Mouse (Mus musculus) c-Kit-positive CD71-negative TER-119-negative erythroid progenitor cells, embryonic 14.5 days (primary cell): ENCODE results near the gene Arhgef3.
A peak's percentile ranks its signal among the peaks of the same experiment; 100 is the strongest.

Source experiments
- DNase-seq: peaks from one replicate; pipeline ENCODE4 v3.0.0-alpha.2; 2013; ENCODE audit warnings: low read depth

The Arhgef3 gene

DNA sequence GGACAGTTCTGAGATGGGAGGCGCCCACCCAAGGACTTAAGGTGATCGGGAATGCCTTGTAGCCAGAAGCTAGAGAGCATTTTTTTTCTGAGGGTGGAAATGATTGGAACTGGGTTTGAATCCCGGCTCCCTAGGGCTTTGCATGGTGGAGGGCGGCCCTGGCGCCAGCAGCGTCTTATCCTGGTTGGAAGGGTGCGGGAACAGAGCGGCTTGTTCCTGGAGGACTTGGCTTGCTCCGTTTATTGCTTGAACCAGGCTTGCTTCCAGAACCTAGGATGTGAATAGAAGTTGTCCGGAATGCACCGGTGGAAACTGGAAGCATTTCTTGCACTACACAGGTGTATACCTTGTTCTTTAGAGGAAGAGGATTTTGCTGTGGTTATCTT is 569 bp downstream of the Arhgef3 start:
- DNase-seq: no peak

DNA sequence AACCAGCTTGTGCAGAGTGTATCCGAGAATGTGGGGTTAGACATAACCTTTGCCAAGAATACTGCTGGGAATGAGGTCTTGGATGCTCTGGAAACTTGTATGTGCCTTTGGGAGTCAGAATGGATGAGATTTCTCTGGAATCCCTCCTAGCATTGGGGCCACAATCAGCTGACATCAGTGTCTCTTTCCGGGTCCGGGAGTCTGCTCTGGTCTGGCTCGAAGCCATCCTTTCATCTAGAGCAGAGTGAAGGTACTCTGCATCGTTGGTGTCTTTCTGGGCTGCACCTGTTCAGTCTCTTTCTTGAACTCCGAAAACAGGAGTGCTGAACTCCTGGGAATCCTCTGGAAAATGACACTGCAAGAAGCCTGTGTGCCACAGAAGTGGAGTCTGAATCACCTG is 1.3 kb downstream of the Arhgef3 start:
- no peak for DNase-seq

DNA sequence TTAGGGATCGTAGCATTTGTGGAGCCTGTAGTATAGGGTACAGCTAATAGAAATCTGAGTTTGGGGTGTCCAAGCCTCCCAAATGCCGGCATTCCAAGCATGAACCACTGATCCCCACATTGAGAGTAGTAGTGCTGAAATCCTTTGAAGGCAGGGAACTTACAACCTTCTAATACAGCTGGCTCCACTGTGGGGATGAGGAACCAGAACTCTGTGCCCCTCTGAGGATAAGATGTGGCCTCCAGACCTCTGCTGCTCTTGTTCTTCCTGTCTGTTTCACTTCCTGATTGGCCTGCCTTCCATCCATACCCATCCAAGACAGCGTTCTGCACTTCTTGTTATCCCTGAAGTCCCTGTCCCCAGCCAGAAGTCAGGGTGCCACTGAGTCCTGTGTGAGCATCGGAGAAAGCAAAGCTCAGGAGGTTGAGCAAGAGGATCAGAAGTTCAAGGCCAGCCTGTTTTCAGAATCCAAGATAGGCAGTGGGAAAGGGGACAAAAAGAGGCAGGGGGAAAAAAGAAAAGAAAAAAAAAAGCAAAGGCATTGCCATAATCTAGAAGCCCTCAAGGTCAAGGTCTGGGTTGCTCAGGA is 2.0 kb downstream of the Arhgef3 start:
- no peak for DNase-seq

DNA sequence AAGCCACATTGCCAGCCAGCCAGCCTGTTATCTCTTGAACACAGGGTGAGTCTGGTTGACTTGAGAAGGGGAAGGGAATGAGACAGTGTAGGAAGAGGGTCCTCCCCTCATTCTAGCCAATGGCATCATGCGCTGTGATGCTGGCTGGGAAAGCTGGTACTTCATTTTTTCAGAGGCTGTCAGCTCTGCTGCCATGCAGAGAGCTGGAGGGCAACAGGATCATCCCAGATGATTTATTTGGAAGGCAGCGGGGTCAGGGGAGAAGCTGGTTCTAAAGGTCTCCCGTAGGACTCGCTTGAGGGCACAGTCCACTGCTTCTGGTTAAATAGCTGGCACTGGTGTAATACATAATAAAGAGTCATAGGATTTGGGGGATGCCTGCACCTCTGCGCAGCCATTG is 3.8 kb downstream of the Arhgef3 start:
- DNase-seq: no peak

DNA sequence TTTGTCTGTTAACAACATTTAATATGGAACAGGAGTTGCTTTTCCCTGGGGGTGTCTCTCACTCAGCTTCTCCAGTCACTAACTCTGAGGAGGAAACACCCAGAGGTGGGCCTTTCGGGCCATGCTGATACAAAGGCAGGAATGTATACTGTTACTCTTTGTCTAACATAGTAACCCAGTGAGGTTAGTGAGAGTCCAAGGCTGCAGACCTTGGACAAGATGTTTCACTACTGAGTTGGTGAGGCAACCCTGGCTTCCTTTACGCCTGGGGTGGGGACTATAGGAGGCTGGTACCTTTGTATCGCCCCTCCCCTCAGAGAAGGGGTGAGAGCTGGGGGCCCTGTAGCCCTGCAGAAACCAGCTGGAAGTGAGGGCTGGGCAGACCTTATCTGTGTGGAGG is 7.9 kb downstream of the Arhgef3 start:
- no peak for DNase-seq

DNA sequence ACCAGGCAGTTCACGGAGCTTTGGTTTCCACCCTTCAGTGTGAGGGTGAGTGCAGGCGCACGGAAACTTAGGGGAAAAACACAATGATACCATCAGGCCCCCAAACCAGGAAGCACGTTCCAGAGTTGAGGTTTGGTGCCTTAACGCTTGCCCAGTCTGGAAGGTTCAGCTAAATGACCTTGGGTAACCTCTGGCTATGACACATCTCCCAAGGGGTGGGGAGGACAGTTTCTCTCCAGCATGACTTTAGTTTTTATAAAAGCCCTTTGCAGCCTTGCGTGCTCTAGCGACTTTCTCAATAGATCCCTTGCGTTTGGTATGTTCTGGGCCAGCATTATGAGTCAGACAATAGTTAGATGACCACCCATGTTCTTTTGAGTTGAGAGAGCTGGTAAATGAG is 8.8 kb downstream of the Arhgef3 start:
- peak; percentile 34 for DNase-seq

DNA sequence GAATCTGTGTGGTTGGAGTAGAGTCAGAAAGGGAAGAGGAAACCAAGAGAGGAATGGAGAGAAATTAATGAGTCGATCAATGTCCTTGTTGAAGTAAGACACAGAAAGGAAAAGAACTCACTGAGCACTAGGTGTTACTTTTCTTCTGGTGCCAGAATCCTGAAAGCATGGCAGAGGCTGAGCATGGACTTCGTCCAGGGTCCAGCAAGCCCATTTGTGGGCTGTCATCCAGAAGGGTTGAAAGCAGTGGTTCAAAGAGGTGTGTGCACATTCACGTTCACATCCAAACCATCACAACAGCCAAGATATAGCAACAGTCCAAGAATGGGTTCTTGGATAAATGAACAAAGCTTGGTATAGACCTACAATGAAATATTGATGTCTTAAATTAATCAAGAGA is 15.3 kb downstream of the Arhgef3 start:
- DNase-seq: no peak

DNA sequence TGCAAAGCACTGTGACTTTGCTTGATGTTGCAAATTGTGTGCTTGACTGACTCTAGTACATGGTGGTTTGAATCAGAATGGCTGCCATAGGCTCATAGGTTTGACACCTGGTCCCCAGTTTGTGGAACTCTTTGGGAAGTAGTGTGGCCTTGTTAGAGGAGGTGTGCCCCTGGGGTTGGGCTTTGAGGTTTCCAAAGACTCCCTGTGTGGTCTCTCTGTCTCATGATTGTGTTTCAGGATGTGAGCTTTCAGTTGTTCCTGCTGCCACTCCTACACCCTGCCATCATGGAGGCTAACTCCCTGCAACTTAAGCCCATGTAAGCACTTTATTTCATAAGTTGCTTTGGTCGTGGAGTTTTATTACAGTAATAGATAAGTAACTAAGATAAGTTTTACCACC is 16.0 kb downstream of the Arhgef3 start:
- no peak for DNase-seq

DNA sequence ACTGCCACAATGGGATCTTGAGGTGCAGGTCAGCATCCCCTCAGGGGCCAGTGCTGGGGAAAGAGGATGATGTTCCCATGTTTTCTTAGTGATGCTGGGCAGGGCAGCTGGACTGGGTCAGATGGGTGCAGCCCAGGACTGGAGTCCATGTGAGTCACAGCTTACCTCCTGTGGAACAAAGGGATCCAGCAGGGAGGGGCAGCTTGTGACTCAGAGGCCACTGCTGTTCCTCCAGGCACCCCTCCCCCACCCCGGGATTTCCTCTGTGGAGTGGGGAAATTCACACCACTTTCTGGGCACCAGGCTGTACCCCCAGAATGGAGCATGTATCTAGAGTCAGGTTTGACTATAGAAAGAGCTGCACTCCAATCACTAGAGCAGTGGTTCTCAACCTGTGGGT is 16.8 kb downstream of the Arhgef3 start:
- no peak for DNase-seq

DNA sequence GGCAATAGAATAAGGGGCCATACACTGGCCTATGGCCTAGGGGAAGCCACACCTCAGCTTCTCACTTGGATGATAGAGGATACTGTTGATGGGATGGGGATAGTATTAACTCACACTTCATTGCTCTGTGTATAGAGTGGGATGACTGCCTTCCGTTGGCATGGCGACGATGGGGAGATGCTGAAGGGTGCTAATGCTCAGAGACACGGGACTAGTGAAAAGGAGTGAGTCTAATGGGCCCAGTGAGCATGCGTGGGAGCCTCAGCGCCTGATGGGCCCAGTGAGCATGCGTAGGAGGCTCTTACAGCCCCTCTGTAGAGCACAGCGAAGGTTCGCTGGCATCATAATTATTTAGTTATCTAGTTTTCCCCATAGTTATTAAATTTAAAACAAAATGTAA is 24.2 kb downstream of the Arhgef3 start:
- no peak for DNase-seq

DNA sequence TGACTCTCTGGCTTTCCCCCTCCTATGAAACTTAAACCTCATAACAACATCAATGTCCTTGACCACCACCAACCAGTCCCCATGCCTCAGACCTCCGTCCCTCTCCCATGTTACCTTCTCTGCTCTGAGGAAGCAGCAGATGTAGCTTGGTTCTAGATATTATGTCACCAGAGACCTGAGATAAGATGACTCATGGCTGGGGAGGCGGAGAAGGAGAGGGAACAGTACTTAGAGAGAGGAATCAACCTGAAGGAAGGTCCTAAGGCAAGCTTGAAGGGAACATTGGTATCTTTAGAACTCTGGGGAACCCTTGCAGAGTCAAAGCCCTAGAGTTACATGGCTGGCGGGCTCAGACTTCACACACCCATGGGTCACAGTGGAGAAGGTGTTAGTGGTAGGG is 25.3 kb downstream of the Arhgef3 start:
- DNase-seq: no peak

DNA sequence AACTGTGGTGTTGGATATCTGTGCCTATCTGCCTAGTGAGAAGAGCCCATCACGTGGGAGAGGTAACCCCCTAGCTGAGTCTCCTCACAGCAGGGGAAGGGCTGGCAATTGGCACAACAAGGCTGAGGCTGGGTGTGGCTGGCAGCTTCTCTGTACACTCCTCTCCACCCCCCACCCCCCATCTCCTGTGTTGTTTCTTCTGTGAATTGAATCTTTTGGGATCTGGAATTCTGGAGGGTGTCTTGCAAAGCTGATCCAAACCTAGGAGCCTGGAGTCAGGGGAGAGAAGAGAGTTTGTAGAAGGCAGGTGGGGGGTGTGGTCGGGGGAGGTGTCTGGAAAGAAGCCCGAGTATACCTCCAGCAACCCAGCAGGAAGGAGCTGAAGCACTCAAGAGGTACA is 26.8 kb downstream of the Arhgef3 start:
- no peak for DNase-seq

DNA sequence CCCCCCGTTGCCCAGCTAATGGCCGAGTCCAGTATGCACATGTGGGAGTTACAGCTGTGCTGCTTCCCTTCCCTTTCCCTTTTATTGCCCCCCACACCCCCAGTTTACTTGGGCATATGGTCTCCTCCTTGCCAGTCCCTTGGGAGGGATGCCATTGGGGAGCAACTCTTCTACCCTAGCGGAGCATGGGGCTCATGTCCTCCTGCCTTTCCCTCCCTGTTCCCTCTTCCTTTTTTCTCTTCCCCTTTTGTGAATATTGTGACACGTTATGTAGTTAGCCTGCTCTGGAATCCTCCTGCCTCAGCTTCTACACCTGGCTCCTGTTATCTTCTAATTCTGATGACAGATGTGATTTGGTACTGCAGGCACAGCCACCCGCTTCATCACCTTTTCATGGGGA is 28.0 kb downstream of the Arhgef3 start:
- DNase-seq: no peak

DNA sequence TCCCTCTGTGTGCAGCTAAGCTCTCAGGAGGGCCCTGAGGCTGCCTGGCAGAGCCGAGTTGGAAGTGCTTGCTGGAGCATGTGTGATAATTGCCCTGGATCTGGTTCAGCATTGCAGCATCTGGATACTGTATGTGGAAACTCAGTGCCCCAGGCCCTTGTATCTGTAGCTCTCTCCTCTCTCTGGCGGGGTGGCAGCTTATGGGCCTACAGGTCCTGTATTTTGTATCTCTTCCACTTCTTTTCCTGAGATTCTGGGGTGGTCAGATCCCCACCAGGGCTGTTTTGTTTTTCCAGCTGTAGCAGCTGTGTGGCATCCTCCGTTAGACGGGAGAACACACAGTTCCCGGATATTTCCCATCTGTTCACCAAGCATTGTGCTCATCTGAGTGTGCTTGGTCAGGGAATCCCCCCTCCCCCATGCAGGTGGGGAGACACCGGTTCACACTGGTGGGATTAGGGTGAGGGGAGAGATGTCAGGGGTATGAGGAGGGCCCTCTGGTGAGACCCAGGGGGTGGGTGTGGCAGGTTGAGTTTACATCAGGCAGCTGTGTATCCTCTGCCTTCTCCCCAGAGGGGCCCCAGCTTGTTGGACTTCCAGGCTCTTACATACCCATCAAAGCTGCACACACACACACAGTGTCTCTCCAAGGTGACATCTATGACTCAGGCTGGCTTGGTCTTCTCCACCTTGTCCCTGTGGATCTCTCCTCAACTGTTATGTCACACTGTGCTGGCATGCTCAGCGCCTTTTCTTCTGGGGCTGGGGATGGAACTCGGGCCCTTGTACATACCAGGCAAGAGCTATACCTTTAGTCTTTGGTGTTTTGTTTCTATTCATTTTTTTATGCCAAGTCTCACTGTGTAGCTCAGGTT is 30.7 kb downstream of the Arhgef3 start:
- no peak for DNase-seq

DNA sequence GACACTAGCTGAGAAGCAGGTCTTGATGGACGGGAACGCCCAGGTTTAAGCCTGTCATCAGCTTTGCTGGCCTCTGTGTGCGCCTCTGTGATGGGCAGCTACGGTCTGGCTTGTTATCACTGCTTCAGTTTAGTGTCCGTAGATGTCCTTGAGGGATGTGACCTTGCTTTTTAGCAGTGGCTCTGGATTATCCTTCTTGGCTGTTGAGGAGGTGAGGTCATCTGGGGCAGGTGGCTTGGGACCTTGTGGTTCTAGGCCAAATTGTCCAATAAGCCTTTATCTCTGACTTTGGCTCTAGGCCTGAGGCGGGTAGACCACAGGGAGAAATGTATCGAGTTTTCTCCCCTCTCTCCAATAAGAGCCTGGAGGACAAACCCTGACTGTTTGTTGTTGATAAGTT is 33.0 kb downstream of the Arhgef3 start:
- DNase-seq: no peak

DNA sequence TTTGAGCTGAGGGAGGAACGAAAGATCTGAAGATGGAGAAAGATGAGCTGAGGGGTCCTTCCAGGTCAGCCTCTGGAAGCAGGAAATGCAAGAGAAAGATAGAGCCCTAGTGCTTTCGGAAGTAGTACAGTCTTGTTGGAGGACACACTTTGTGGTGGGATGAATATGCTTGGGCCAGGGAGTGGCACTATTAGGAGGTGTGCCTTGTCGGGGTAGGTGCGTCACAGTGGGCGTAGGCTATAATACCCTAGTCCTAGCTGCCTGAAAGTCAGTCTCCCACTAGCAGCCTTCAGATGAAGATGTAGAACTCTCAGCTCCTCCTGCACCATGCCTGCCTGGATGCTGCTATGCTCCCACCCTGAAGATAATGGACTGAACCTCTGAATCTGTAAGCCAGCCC is 34.7 kb downstream of the Arhgef3 start:
- DNase-seq: no peak

DNA sequence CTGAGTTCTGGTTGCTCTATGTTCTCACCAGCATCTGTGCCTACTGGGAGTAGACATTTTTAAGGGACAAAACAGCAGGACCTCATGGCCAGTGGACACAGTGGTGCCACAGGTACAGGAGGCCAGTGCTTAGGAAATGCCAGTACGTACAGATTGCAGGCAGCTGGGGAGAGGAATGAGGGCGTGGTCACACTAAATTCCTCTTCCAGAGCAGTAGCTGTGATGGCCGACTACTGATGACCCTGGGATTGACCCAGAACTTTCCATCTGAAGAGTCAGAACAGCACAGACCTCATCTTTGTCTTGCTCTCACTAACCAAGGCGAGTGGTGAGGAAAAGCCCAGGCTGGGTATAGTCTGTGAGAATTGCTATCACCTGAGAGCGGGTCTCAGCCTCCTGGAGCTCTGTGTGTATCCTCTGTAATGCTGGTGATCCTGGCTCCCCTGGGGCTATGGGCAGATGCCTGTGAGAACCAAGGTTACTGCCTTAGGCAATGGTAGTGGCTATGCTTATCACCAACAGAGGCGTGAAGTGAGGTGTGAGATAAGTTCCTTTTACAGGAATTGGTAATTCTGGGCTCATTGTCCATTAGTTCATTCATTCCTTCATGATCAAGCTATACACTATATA is 35.4 kb downstream of the Arhgef3 start:
- DNase-seq: no peak

DNA sequence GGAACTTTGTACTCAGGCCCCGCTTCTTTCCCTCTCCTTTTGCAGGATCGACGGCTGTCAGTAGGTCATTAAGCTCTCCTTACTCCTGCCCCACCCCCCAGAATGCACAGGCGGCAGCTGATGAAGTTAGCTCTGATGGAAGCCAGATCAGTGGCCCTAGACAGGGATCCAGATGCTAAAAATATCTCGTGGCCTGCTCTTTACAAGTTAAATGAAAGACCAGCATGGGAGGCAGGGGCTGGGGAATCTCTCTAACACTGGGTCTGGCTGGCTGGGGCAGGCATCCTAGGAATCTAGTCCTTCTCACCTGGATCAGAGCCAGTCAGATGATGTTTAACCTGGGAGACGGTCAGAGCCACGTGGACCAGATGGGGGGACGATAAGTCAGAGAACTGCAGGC is 36.7 kb downstream of the Arhgef3 start:
- no peak for DNase-seq

DNA sequence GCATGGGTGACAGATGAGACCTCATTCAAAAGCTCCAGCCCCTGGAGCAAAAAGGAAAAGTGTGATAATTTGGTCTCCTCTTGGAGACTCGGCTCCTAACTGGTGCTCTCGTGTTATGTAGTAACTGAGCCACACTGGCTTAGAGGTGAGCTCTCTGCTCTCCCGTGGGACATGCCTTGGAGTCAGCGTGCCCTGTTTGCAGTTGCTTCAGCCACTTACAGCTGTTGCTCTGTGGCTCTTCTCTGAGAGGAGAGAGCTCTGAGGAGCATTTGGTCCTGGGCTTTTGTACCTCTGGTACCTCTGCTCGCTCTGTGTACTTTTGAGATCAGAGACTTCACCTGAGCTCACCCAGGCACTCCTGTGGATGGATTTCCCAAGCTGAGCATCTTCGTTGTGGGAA is 40.4 kb downstream of the Arhgef3 start:
- no peak for DNase-seq

DNA sequence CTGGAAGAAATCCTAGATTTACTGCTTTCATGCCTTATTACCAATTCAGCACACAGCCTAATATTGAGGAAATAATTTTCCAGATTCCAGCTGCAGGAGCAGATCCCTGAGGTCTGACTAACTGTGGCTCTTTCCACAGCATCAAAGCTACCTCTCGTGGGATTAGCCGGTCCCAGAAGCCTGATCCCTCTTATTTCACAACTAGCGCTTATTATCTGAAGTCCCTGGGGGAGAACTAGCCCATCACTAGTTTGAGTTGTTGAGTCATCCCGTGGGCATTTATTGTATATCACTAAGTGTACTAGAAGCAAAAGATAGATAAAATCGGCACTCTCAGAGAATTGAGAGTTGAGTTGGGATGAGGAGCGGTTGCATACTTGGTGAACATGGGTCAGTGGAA is 41.3 kb downstream of the Arhgef3 start:
- DNase-seq: no peak

DNA sequence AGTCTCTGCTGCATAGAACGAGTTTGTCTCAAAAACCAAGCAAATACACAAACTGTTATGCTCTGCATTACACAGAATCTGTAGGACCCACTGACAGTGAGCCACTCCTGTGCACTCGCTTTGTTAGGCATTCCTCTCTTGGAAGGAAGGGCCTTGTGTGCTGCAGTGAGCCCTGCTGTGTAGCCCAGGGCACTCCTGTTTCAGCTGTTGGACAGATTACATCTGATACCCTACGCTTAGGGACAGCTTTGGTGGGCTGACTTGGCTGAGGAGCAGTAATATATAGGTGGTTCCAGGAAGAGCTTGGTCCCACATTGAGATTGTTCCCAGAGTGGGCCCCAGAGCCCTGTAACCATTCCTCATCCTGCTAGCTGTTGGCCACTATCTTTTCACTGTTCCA is 43.4 kb downstream of the Arhgef3 start:
- DNase-seq: no peak

DNA sequence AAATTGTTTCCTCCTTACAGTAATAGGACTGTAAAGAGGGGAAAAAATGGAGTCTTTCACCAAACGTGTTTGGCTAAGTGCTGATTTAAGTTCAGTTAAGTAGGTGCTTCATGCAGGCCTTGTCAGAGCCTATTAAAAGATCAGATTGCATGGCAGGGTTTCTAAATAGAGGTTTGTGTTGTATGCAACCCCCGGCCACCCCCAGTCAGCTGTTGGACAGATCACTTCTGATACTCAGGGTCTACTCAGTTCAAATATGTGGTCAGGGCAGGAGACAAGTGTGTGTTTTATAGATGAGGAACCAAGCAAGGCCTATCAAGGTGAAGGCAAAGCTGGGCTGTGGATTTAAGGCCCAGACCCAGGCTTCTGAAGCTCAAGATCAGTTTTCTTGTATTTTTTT is 44.1 kb downstream of the Arhgef3 start:
- no peak for DNase-seq

DNA sequence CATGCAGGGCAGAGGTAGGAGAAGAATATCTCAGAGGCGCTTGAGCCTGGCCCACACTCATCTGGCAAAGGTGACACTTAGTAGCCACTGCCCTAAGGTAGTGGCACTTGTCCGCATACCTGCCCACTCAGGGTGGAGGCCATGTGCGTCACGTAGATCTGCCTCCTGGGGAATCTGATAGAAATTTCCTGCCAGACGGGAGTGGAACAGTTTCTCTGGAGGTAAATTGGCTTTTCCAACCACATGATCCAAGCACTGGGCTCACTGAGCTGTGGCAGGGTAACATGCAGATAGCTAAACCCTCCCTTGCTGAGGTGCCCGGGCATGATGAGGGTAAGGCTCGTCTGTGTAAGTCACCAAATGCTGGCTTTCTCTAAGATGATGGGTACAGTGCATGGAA is 46.1 kb downstream of the Arhgef3 start:
- no peak for DNase-seq

DNA sequence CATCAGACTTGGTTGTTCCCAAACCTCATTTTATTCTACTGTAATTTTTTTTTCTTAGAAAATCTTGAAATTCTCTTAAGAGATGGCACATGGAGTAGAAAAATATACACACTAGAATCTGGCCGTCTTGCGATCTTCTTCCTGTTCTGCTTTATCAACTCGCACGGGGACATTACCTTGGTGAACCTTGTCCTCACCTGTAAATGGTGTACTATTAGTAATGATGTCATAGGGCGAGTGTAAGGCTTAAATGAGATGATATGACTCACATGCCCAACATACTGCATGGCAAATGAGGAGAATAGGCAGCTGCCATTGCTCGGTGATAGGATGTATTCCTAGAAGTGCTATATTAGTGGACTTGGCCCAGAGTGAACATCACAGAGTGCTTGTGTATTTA is 49.9 kb downstream of the Arhgef3 start:
- DNase-seq: no peak
